Mouse (Mus musculus): ENCODE data around the gene Tmem243. TPM values are rescaled to one million over a fixed set of nuclear protein-coding genes. Genes with fewer than 3 reads are reported as not detected.
A peak's percentile ranks its signal among the peaks of the same experiment; 100 is the strongest.

Tmem243 gene
- polyA plus RNA-seq, 1 experiment from 2014 or later = 13.1 TPM

DNA sequence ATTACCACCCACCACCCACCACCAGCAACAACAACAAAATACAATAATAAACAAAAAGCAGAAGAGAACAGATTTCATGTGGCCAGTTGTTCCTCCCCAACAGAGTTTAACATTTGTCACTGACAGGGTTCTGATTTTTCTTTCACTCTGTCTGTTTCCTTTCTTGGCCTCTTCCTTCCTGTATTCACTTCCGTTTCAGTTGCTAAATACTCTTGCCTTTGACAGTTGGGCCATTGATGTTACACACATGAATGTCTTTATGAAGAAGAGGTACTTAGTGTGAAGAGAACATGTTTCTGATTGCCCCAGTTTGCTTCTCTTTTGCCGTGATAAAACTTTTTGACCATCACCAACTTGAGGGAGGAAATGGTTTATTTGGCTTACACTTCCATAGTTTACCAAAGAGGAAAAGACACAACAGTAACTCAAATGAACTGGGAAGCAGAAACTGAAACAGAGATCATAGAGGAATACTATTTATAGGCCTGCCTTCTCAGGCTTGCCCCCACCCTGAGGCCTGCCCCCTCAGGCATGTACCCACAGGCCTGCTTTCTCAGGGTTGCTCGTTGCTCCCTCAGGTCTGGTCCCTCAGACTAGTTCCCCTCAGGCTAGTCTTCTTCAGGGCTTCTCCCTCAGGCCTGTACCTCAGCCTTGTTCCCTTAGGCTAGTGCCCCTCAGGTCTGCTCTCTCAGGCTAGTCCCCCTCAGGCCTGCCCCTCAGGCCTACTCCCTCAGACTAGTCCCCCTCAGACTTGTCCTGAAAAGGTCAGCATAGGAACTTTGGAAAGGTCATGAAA lies 13.3 kb upstream of the Tmem243 start:
- H3K4me2 ChIP-seq (replicated peaks) = no peak overlapping the region
- no peaks in the 10 kb centered on the region for H3K9me3 ChIP-seq
- no peak overlapping the region for H3K4me3 ChIP-seq
- no peak overlapping the region for H3K27ac ChIP-seq (replicated peaks)
- no peaks in the 10 kb centered on the region for H3K27me3 ChIP-seq
- no peaks in the 10 kb centered on the region for H3K4me1 ChIP-seq
- H3K36me3 ChIP-seq = no peaks in the 10 kb centered on the region
- ATAC-seq (replicated peaks) = no peak
- no peak overlapping the region for H3K9ac ChIP-seq (replicated peaks)
- WGBS = 82% methylated on average over 3 of the region's 3 CpGs

DNA sequence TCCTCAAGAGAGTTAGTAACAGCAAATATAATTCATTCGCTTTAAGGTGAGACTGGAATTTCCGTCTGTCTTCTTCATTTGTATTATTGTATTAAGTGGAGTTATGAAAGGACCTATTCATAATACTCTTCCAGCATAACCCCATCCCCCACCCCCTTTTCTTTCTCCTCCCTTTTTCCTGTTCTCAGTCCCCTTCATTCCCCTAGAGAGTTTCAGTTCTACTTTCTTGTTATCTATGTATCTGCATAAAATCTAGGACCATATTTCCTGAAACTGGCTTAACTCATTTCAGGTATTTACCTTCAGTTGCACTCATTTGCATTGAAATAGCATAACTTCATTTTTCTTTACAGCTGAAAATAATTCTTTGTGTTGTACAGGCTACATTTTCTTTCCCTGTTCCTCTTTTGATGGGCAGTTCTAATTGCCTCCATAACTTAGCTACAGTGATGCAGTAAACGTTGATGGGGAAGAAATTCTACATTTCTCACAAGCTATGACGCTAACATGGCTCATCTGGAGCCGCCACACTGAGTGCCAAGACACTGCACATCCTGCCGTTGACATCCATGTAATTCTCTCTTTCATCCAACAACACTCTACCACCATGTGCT lies 9.9 kb upstream of the Tmem243 start:
- H3K4me1 ChIP-seq = no peaks in the 10 kb centered on the region
- ATAC-seq (replicated peaks) = no peak
- 87% methylated on average over 6 of the region's 6 CpGs for WGBS
- H3K9ac ChIP-seq (replicated peaks) = no peak overlapping the region
- H3K4me3 ChIP-seq = no peak overlapping the region
- no peak overlapping the region for H3K27ac ChIP-seq (replicated peaks)
- no peaks in the 10 kb centered on the region for H3K36me3 ChIP-seq
- H3K9me3 ChIP-seq = no peaks in the 10 kb centered on the region
- H3K27me3 ChIP-seq = no peaks in the 10 kb centered on the region
- no peak overlapping the region for H3K4me2 ChIP-seq (replicated peaks)

DNA sequence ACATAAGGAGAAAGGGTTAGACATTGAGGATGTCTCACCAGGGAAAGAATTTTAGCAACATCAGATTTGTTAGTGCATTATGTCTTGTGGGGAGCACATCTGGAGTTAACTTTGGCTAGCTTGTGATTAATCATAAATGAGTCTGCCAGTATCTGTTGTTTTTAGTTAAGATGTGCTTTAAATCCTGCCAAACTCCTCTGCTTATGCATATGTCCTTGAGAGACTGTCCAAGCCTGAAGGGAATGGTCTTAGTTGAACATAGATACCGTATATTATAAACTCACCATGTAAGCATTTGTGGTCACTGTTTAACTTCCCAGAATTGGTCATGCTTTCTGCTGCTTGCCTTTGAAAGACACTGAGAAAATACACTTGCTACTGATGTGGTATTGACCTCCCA lies 7.8 kb upstream of the Tmem243 start:
- H3K9ac ChIP-seq (replicated peaks) = no peak overlapping the region
- H3K27ac ChIP-seq (replicated peaks) = no peak overlapping the region
- H3K4me3 ChIP-seq = no peak overlapping the region
- 100% methylated on average over 1 of the region's 1 CpGs for WGBS
- no peaks in the 10 kb centered on the region for H3K27me3 ChIP-seq
- no peak overlapping the region for H3K4me2 ChIP-seq (replicated peaks)
- H3K36me3 ChIP-seq = no peaks in the 10 kb centered on the region
- H3K9me3 ChIP-seq = no peaks in the 10 kb centered on the region
- ATAC-seq (replicated peaks) = no peak
- H3K4me1 ChIP-seq = no peaks in the 10 kb centered on the region

DNA sequence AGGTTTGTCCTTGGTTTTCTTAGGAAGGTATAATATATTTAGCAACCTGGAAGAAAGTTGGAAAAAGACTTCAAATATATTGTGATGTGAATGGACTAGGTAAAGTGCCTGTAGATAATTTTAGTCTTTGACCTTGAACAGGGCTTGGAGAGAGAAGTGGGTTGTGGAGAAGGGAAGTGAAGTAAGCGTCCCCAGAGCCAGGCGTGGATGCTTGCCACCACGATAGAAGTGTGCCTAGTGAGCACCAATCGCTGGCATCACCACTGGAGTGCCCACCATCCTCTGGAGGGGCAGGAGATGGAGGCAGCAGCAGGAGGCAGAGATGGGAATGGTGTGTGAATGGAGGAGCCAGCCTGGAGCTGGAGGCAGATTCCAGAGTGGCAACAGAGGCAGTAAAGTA lies 7.0 kb upstream of the Tmem243 start:
- no peak for ATAC-seq (replicated peaks)
- Histone ChIP-seq H3K27ac (replicated peaks) (no peak overlapping the region), H3K9me3 (no peaks in the 10 kb centered on the region), H3K4me1 (no peaks in the 10 kb centered on the region), H3K4me2 (replicated peaks) (no peak overlapping the region), H3K9ac (replicated peaks) (no peak overlapping the region), H3K4me3 (no peak overlapping the region), H3K36me3 (no peaks in the 10 kb centered on the region), H3K27me3 (no peaks in the 10 kb centered on the region)
- 86% methylated on average over 4 of the region's 4 CpGs for WGBS

DNA sequence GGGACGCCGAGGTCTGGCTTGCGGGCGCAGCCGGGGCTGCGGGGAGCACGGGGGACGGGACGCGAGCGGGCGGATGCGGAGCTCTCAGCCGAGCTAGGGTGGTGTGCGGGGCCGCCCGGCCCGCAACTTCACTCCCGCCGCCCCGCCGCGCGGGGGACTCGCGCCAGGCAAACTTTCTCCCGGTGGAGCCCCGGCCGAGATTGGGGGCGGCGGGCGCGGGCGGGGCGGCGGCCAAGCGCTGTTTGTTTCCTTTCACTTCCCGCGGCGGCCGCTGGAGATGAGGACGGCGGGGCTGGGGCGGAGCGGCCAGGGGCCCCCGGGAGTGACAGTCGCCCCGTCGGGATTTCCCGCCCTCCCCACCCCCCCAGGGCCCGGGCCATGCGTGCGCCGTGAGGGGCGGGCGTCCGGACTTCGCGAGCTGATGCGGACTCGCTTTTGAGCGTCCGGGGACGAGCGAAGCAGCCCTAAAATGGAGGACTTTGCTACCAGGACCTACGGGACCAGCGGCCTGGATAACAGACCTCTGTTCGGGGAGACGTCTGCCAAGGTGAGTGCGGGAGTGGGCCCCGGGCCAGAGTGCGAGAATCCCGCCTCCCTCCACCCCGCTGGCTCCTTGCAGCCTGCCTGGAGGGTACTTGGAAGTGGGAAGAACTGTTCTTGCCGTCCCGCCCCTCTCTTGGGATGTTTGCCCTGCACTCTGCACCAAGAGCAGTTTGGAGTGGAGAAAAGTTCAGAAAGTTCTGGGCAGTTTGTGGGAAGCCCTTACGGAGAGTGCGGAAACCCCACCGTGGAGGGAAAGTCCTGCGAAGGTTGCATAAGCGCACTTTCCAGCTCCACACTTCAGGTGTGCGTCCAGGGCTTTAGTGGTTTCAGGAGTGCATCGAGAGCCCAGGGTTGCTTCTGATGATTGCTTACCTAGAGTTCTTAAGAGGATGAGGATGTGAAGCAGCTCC lies 657 bp downstream of the Tmem243 start:
- 1% methylated on average over 64 of the region's 83 CpGs for WGBS
- Histone ChIP-seq H3K27ac (replicated peaks) (no peak overlapping the region; the same call in 1 of the 2 replicates), H3K9me3 (no peaks in the 10 kb centered on the region), H3K4me3 (peak overlapping the region; percentile 93), H3K4me1 (peaks cover 13% of the 10 kb centered on the region), H3K9ac (replicated peaks) (peak overlapping the region; percentile 65), H3K36me3 (no peaks in the 10 kb centered on the region), H3K4me2 (replicated peaks) (peak overlapping the region; percentile 81), H3K27me3 (no peaks in the 10 kb centered on the region)
- ATAC-seq (replicated peaks) = peak; percentile 87

DNA sequence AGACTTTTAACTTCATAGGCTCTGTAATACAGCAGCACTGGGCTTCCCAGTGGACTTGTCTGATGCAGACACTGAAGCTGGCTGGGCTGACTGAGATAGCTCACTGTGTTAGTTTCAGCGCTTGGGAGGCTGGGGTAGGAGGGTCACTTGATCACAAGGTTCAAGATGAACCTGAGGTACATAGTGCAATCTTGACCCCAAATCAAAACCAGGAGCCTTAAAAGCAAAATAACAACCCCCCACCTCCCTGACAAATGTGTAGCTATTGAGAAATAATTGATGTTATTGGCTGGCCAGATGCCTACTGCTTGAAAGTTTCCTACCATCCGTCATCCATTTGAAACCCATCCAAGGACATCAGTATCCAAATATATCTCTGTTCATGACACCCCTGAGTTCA lies 2.2 kb downstream of the Tmem243 start:
- Histone ChIP-seq H3K9ac (replicated peaks) (no peak overlapping the region), H3K4me2 (replicated peaks) (no peak overlapping the region), H3K4me3 (no peak overlapping the region), H3K36me3 (no peaks in the 10 kb centered on the region), H3K27ac (replicated peaks) (no peak overlapping the region), H3K4me1 (peaks cover 13% of the 10 kb centered on the region), H3K9me3 (no peaks in the 10 kb centered on the region), H3K27me3 (no peaks in the 10 kb centered on the region)
- WGBS = 91% methylated on average over 2 of the region's 2 CpGs
- ATAC-seq (replicated peaks) = no peak

DNA sequence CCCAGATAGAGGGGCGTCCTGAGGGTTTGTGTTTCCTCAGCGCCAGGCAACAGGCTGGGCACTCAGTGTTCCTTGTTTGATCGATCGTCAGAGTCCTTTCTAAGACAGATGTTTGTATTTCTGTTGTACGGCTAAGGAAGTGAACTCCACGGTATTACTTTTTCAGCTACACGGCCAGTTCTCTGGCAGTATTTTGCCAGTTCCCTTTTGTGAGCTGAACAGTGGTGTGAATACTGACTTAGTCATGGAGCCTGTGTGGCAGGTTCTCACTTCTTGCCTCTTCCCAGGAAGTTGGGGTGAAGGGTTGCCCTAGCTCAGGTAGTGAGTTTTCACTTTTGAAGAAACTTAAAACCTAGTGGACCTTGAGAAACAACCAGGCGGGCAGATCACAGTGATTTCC lies 3.5 kb downstream of the Tmem243 start:
- no peak overlapping the region for H3K4me2 ChIP-seq (replicated peaks)
- no peak for ATAC-seq (replicated peaks)
- peaks cover 13% of the 10 kb centered on the region for H3K4me1 ChIP-seq
- no peak overlapping the region for H3K27ac ChIP-seq (replicated peaks)
- 91% methylated on average over 8 of the region's 8 CpGs for WGBS
- no peaks in the 10 kb centered on the region for H3K36me3 ChIP-seq
- no peaks in the 10 kb centered on the region for H3K27me3 ChIP-seq
- no peak overlapping the region for H3K4me3 ChIP-seq
- no peaks in the 10 kb centered on the region for H3K9me3 ChIP-seq
- H3K9ac ChIP-seq (replicated peaks) = no peak overlapping the region

DNA sequence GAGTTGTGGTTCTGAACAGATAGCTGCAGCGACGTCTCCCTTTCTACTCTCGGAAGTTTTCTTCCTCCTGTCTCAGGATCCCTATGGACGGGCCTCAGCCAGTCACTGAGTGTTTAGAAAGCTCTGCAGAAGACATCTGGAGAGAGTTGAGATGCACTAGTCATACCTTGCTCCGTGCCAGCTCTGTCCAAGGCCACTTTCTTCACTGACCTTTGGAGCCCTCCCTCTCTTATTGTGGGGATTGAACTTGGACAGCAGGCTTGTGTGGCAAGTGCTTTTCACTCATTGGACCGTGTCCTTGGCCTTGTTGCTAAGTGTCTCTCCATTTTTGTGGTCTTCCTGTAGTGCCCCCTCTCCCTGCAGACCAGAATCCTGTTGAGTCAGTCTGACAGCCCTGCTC lies 6.3 kb downstream of the Tmem243 start:
- WGBS = 86% methylated on average over 6 of the region's 6 CpGs
- H3K36me3 ChIP-seq = no peaks in the 10 kb centered on the region

DNA sequence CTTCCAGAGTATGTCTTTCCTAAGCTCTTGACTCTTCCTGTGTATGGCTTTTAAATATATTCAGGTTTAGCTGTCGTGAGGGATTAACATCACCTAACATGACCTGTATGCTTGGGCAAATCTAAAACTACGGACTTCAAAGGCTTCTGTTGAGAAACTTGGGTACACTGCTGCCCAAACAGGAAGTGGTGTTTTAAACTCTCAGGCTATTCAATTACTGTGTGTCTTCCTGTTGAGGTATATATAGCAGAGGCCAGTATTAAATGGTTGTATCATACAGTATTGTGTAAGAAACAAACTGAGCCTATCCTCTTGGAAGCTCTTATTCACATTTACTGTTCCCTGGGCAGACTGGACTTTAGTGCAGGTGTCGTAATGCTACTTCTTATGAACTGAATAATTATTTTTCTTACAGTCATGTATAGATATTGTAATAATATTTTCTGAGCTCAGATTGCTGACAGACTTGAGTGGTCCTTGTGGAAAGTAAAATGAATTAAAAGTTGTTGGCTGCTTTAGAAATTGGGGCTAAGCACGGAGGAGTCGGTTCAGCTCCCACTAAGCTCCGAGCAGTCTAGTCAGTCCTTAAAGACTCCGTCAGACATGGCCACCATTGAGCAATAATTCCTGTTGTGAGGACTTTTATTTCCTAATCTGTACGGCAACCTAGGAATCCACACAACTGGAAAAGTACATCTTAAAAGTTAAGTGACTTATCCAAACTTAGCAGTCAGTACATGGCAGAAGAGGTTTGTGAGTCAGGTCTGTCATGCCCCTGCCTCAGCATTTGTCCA lies 7.0 kb downstream of the Tmem243 start:
- Histone ChIP-seq H3K27ac (replicated peaks) (no peak overlapping the region), H3K9ac (replicated peaks) (no peak overlapping the region), H3K9me3 (no peaks in the 10 kb centered on the region), H3K27me3 (no peaks in the 10 kb centered on the region), H3K36me3 (no peaks in the 10 kb centered on the region), H3K4me1 (no peaks in the 10 kb centered on the region), H3K4me3 (no peak overlapping the region), H3K4me2 (replicated peaks) (no peak overlapping the region)
- WGBS = 88% methylated on average over 8 of the region's 8 CpGs
- no peak for ATAC-seq (replicated peaks)

More for the DNA sequence above, 6.3 kb downstream of the Tmem243 start:
- H3K9me3 ChIP-seq = no peaks in the 10 kb centered on the region
- H3K4me1 ChIP-seq = 0 out of 2 replicates have a peak, but pooled peaks cover under 1% of the 10 kb centered on the region
- H3K4me3 ChIP-seq = no peak overlapping the region
- no peak for ATAC-seq (replicated peaks)
- H3K27me3 ChIP-seq = no peaks in the 10 kb centered on the region
- no peak overlapping the region for H3K27ac ChIP-seq (replicated peaks)
- H3K4me2 ChIP-seq (replicated peaks) = no peak overlapping the region
- no peak overlapping the region for H3K9ac ChIP-seq (replicated peaks)

DNA sequence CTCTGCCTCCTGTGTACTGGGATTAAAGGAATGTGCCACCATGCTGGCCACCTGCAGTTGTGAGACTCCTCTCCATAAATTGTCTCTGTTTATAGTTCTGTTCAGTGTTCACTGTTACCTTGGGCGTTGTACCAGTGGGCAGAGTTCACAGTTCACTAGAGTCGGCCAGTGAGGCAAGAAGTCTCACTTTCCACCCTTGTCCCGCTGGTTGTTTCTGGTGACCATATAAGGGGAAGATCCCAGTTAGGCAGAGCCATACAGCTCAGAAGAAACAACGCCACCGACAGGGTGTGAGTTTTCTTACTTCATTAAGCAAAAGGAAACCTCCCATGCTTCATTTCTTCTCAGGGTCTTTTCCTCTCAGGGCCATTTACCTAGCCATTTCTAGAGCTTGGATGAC lies 8.0 kb downstream of the Tmem243 start:
- H3K9me3 ChIP-seq = no peaks in the 10 kb centered on the region
- H3K4me1 ChIP-seq = no peaks in the 10 kb centered on the region
- H3K4me3 ChIP-seq = no peak overlapping the region
- no peak overlapping the region for H3K4me2 ChIP-seq (replicated peaks)
- H3K27ac ChIP-seq (replicated peaks) = no peak overlapping the region
- H3K36me3 ChIP-seq = no peaks in the 10 kb centered on the region
- H3K9ac ChIP-seq (replicated peaks) = no peak overlapping the region
- ATAC-seq (replicated peaks) = no peak
- WGBS = 92% methylated on average over 5 of the region's 5 CpGs
- H3K27me3 ChIP-seq = no peaks in the 10 kb centered on the region

DNA sequence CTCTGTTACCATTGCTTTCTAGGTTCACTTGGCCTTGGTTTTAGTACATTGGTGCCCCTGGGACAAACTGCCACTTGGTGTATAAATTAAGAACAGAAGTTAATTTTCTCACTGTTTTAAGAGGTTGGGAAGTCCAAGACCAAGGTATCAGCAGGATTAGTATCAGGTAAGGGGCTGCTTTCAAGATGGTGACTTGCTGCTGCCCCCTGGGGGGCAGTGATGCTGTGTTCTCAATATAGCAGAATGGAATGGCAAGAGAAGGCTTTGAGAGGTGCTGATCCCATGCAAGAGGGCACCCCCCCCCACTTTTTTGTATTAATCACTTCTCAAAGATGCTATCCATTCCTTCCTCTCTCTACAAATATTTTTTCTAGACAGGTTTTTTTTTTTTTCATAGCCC lies 9.1 kb downstream of the Tmem243 start:
- Histone ChIP-seq H3K4me2 (replicated peaks) (no peak overlapping the region), H3K4me1 (peaks cover 4% of the 10 kb centered on the region), H3K4me3 (no peak overlapping the region), H3K27ac (replicated peaks) (no peak overlapping the region), H3K9ac (replicated peaks) (no peak overlapping the region), H3K27me3 (no peaks in the 10 kb centered on the region), H3K9me3 (no peaks in the 10 kb centered on the region), H3K36me3 (no peaks in the 10 kb centered on the region)
- ATAC-seq (replicated peaks) = no peak
